Mouse (Mus musculus) embryonic facial prominence, embryonic 13.5 days (tissue): ENCODE data around the gene Ptcd2. TPM values are rescaled to one million over a fixed set of nuclear protein-coding genes. Genes with fewer than 3 reads are reported as not detected.
A peak's percentile ranks its signal among the peaks of the same experiment; 100 is the strongest.

Experiments
- ATAC-seq: fragments of 200-750 bp; cut with Nextera tagmentation; 2 replicates; pipeline ENCODE4 v1.8.0; 2017; ENCODE audit warnings: low read depth; ENCODE audit not compliant: insufficient number of reproducible peaks, insufficient read depth, low FRiP score, low TSS enrichment
- H3K27ac ChIP-seq: fragments of 300-500 bp; sonication (generic); 2 replicates; pipeline ENCODE4 v1.5.1; 2015; ENCODE audit warnings: moderate library complexity, mild to moderate bottlenecking, inconsistent platforms
- H3K27me3 ChIP-seq: fragments of 300-500 bp; sonication (generic); 2 replicates; pipeline ENCODE4 v1.6.1; 2015; ENCODE audit warnings: mild to moderate bottlenecking, inconsistent platforms
- H3K36me3 ChIP-seq: fragments of 300-500 bp; sonication (generic); 2 replicates; pipeline ENCODE4 v1.6.1; 2015; ENCODE audit warnings: mild to moderate bottlenecking, inconsistent platforms
- H3K4me1 ChIP-seq: fragments of 300-500 bp; sonication (generic); 2 replicates; pipeline ENCODE4 v1.6.1; 2015; ENCODE audit warnings: inconsistent platforms
- H3K4me2 ChIP-seq: fragments of 300-500 bp; sonication (generic); 2 replicates; pipeline ENCODE4 v1.6.1; 2015; ENCODE audit warnings: moderate library complexity, mild to moderate bottlenecking, inconsistent platforms
- H3K4me3 ChIP-seq: fragments of 300-500 bp; sonication (generic); 2 replicates; pipeline ENCODE4 v1.5.1; 2015; ENCODE audit warnings: mild to moderate bottlenecking, inconsistent platforms
- H3K9ac ChIP-seq: fragments of 300-500 bp; sonication (generic); 2 replicates; pipeline ENCODE4 v1.6.1; 2015; ENCODE audit warnings: mild to moderate bottlenecking, inconsistent platforms
- H3K9me3 ChIP-seq: fragments of 300-500 bp; sonication (generic); 2 replicates; pipeline ENCODE4 v1.6.1; 2016; ENCODE audit warnings: inconsistent platforms
- WGBS: fragments of 180-500 bp; shearing (Covaris S2); methylation state at CpG from one replicate; pipeline ENCODE4 v1.1.7; 2015; ENCODE audit warnings: mixed read lengths; 5-methylcytosine and 5-hydroxymethylcytosine counted together
- polyA plus RNA-seq: library from polyadenylated mRNA; unstranded; fragments of >200 nt; fragmentation: Nextera tagmentation; extraction: Ambion mirVana; gene quantifications from 2 replicates; pipeline ENCODE4 v1.2.1, GENCODE M21; 2015

The Ptcd2 gene
- polyA plus RNA-seq, 1 experiment from 2014 or later = 44.7 TPM

- Histone ChIP-seq H3K4me3 (no peak overlapping the region), H3K36me3 (peaks cover 54% of the 10 kb centered on the region), H3K9ac (no peak overlapping the region), H3K4me2 (no peak overlapping the region), H3K9me3 (no peaks in the 10 kb centered on the region), H3K27me3 (no peaks in the 10 kb centered on the region), H3K4me1 (no peaks in the 10 kb centered on the region), H3K27ac (no peak overlapping the region)
- ATAC-seq = no peak
- 91% methylated on average over 7 of the region's 7 CpGs for WGBS
These were observed 24.1 kb downstream of the Ptcd2 start for GRCm38 (mm10) chr13:99320453-99320852.

DNA sequence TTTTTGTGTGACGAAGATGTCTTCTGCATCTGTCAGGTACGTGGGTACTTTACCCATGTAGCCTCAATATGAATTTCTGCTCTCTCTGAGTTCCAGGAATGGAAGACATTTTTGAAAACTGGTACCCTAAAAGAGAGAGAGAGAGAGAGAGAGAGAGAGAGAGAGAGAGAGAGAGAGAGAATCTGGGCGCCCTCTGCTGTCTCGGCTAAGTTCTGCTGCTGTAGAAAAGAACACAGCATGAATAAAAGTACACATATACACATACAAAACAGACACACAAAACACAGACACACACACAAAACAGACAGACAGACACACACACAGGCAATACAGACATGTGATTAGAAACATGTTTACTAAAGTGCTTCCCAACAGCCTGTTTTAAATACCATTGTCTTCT, 27.4 kb downstream of the Ptcd2 start:
- Histone ChIP-seq H3K27me3 (no peaks in the 10 kb centered on the region), H3K36me3 (peaks cover 28% of the 10 kb centered on the region), H3K4me3 (no peak overlapping the region), H3K9ac (no peak overlapping the region), H3K9me3 (no peaks in the 10 kb centered on the region), H3K27ac (no peak overlapping the region), H3K4me2 (no peak overlapping the region), H3K4me1 (0 out of 2 replicates have a peak, but pooled peaks cover 4% of the 10 kb centered on the region)
- 56% methylated on average over 4 of the region's 4 CpGs for WGBS
- ATAC-seq = no peak

- Histone ChIP-seq H3K4me3 (no peak overlapping the region), H3K4me2 (no peak overlapping the region), H3K9me3 (no peaks in the 10 kb centered on the region), H3K27me3 (no peaks in the 10 kb centered on the region), H3K4me1 (0 out of 2 replicates have a peak, but pooled peaks cover 4% of the 10 kb centered on the region), H3K27ac (no peak overlapping the region), H3K36me3 (peaks cover 24% of the 10 kb centered on the region), H3K9ac (no peak overlapping the region)
- WGBS = 87% methylated on average over 6 of the region's 6 CpGs
- no peak for ATAC-seq
These were observed 28.1 kb downstream of the Ptcd2 start for GRCm38 (mm10) chr13:99316366-99316765.

DNA sequence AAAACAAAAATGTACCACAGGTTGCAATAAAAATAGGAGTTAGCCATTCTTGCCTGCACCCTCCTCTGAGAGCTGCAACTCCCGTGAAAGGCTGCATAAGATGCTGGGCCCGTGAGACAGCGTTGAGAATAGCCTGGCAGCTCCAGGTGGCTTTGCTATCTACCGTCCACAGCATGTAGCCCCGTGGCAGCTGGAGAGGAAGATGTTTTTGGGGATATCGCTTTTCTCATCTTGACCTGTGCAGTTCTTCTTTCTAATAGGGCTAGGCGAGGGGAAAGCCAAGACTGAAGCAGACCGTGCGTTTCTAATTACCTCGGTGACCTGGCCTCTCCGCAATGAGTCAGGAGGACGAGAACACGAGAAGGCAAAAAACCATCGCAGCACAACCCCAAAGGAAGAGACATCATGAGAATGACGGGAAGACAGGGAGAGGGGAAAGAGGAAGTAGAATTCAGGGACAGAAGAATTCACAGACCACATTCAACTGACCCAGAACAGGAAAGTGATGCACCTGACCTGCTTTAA, 29.8 kb downstream of the Ptcd2 start:
- Histone ChIP-seq H3K4me1 (0 out of 2 replicates have a peak, but pooled peaks cover 4% of the 10 kb centered on the region), H3K27ac (no peak overlapping the region), H3K9ac (no peak overlapping the region), H3K9me3 (no peaks in the 10 kb centered on the region), H3K27me3 (no peaks in the 10 kb centered on the region), H3K4me3 (no peak overlapping the region), H3K36me3 (peaks cover 8% of the 10 kb centered on the region), H3K4me2 (no peak overlapping the region)
- ATAC-seq = no peak
- WGBS = 55% methylated on average over 15 of the region's 15 CpGs

GRCm38 (mm10) chr13:99314098-99314497, 30.4 kb downstream of the Ptcd2 start:
- ATAC-seq = no peak
- no peaks in the 10 kb centered on the region for H3K9me3 ChIP-seq
- no peaks in the 10 kb centered on the region for H3K27me3 ChIP-seq
- no peak overlapping the region for H3K4me2 ChIP-seq
- WGBS = 88% methylated on average over 5 of the region's 5 CpGs
- no peak overlapping the region for H3K4me3 ChIP-seq
- H3K4me1 ChIP-seq = 0 out of 2 replicates have a peak, but pooled peaks cover 4% of the 10 kb centered on the region
- H3K9ac ChIP-seq = no peak overlapping the region
- no peak overlapping the region for H3K27ac ChIP-seq
- peaks cover 2% of the 10 kb centered on the region for H3K36me3 ChIP-seq

GRCm38 (mm10) chr13:99308393-99308792, 36.1 kb downstream of the Ptcd2 start:
- no peak for ATAC-seq
- no peak overlapping the region for H3K4me2 ChIP-seq
- no peak overlapping the region for H3K4me3 ChIP-seq
- H3K9me3 ChIP-seq = no peaks in the 10 kb centered on the region
- peaks cover 9% of the 10 kb centered on the region for H3K4me1 ChIP-seq
- no peak overlapping the region for H3K9ac ChIP-seq
- no peaks in the 10 kb centered on the region for H3K27me3 ChIP-seq
- H3K36me3 ChIP-seq = no peaks in the 10 kb centered on the region
- no peak overlapping the region for H3K27ac ChIP-seq
- WGBS = 85% methylated on average over 8 of the region's 8 CpGs

DNA sequence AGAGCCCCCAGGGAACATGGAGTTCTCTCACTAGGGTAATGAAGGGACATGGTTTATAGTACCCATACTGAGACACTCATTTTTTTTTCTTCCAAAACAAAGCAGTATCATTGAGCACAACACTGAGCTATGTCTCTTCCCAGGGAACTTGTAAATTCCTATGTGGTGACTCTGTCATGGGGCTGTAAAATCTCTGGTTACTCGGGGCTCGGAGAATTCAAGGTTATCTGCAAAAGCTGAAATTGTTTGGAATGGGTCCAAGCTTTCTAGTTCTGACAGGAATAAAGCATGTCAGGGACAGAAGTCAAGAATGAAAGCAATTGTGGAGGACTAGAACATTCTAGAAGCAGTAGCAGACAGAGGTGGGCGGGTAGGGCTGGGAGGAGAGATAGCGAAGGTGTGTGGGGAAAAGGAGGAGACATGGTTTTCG, 36.6 kb downstream of the Ptcd2 start:
- Histone ChIP-seq H3K4me3 (no peak overlapping the region), H3K4me1 (peaks cover 11% of the 10 kb centered on the region), H3K9ac (no peak overlapping the region), H3K27me3 (no peaks in the 10 kb centered on the region), H3K36me3 (no peaks in the 10 kb centered on the region), H3K4me2 (no peak overlapping the region), H3K27ac (0 out of 2 replicates have a peak overlapping the region, but pooled peaks have one; percentile 28), H3K9me3 (no peaks in the 10 kb centered on the region)
- no peak for ATAC-seq
- 54% methylated on average over 5 of the region's 5 CpGs for WGBS

- ATAC-seq = no peak
- 85% methylated on average over 8 of the region's 8 CpGs for WGBS
- peaks cover 11% of the 10 kb centered on the region for H3K4me1 ChIP-seq
These were observed 38.3 kb downstream of the Ptcd2 start for GRCm38 (mm10) chr13:99306164-99306563.

DNA sequence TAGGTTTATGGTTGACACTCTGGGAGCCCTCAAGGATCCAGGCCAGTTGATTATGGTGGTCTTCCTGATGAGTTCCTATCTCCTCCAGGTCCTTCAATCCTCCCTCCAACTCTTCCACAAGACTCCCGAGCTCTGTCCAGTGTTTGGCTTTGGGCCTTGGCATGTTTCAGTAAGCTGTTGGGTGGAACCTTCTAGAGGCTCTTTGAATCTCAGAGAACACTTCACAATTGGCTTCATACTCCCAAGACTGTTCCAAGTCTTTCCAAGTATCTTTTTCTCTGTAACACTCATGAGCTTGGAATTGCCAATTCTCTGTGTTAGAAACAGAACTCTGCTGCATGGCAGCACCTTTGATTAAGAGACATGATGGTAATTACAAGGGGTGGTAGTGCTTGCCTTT, 39.3 kb downstream of the Ptcd2 start:
- Histone ChIP-seq H3K4me2 (no peak overlapping the region), H3K27me3 (no peaks in the 10 kb centered on the region), H3K9me3 (no peaks in the 10 kb centered on the region), H3K27ac (no peak overlapping the region), H3K4me1 (peaks cover 11% of the 10 kb centered on the region), H3K4me3 (no peak overlapping the region), H3K9ac (no peak overlapping the region), H3K36me3 (no peaks in the 10 kb centered on the region)
- WGBS = 92% methylated on average over 1 of the region's 1 CpGs
- ATAC-seq = no peak

More at GRCm38 (mm10) chr13:99306164-99306563, 38.3 kb downstream of the Ptcd2 start:
- Histone ChIP-seq H3K27me3 (no peaks in the 10 kb centered on the region), H3K4me2 (no peak overlapping the region), H3K9me3 (no peaks in the 10 kb centered on the region), H3K36me3 (no peaks in the 10 kb centered on the region), H3K9ac (no peak overlapping the region), H3K4me3 (no peak overlapping the region), H3K27ac (no peak overlapping the region)

DNA sequence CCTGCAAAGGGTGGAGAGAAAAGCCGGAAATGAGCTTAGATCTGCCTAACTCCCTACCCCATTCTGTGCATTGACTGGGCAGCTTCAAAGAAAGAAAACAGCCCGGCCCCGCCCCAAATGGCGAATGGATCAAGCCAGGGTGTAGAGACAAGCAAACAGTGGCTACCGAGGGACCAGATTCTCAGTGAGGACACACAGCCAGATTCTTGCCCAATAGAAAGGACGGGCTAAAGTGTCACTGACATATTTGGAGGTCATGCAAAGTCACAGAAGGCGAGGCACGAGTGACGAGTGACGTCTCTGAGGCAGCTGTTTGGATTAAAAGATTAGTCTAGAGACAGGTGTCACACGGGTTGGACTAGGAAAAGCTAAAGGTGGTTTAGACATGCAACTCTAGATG, 40.1 kb downstream of the Ptcd2 start:
- ATAC-seq = no peak
- no peak overlapping the region for H3K9ac ChIP-seq
- H3K27ac ChIP-seq = 0 out of 2 replicates have a peak overlapping the region, but pooled peaks have one; percentile 34
- no peak overlapping the region for H3K4me2 ChIP-seq
- no peak overlapping the region for H3K4me3 ChIP-seq
- no peaks in the 10 kb centered on the region for H3K9me3 ChIP-seq
- peaks cover 15% of the 10 kb centered on the region for H3K4me1 ChIP-seq
- 71% methylated on average over 11 of the region's 11 CpGs for WGBS
- H3K36me3 ChIP-seq = no peaks in the 10 kb centered on the region
- no peaks in the 10 kb centered on the region for H3K27me3 ChIP-seq

- H3K36me3 ChIP-seq = no peaks in the 10 kb centered on the region
- no peaks in the 10 kb centered on the region for H3K9me3 ChIP-seq
- H3K9ac ChIP-seq = no peak overlapping the region
- no peak overlapping the region for H3K4me3 ChIP-seq
- ATAC-seq = no peak
- H3K27me3 ChIP-seq = no peaks in the 10 kb centered on the region
- peaks cover 20% of the 10 kb centered on the region for H3K4me1 ChIP-seq
- 36% methylated on average over 5 of the region's 5 CpGs for WGBS
- H3K4me2 ChIP-seq = no peak overlapping the region
- peak overlapping the region; percentile 34; the same call in 1 of the 2 replicates for H3K27ac ChIP-seq
These were observed 40.7 kb downstream of the Ptcd2 start for GRCm38 (mm10) chr13:99303846-99304245.

DNA sequence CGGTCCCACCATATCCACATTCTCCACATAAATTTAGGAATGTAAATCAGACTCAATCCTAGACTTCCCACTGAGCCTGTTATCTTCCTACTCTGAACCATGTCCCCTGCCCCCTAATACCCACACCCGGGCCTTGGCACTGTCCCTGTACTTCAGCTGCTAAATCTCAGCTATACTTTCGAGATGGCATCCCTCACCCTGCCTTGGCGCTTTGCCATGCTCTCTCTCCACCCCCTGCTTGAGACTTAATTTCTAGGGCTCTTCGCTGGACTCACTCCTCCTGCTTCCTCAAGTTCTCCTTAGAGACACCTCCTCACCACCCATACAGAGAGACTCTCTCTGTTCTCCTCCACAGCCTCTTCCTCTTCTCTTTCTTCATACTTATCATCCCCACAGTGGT, 44.6 kb downstream of the Ptcd2 start:
- H3K4me3 ChIP-seq = no peak overlapping the region
- no peak overlapping the region for H3K9ac ChIP-seq
- no peak overlapping the region for H3K27ac ChIP-seq
- WGBS = 80% methylated on average over 5 of the region's 5 CpGs
- no peaks in the 10 kb centered on the region for H3K27me3 ChIP-seq
- no peak for ATAC-seq
- H3K4me1 ChIP-seq = peaks cover 24% of the 10 kb centered on the region
- H3K36me3 ChIP-seq = no peaks in the 10 kb centered on the region
- no peaks in the 10 kb centered on the region for H3K9me3 ChIP-seq
- no peak overlapping the region for H3K4me2 ChIP-seq
